23 mouse cellular contexts compared by ENCODE assay signal in genomic region chr17:62675811-62676255, GRCm38 (mm10).
DNase-seq lines count a peak whose midpoint lies in the region; ATAC-seq and TF ChIP-seq lines count a peak whose summit lies in the region.
"Had no signal": no experiment of that assay in that cellular context is flagged by ENCODE, and none has a peak within 500 bp of the region (broad histone marks: within the 10 kb centered on the region; RNA-seq: fewer than 3 reads in every experiment).

No protein-coding gene starts in this region.

- H3K9ac ChIP-seq in midbrain, embryonic 11.5 days (ENCODE audit: low read length), result no peak overlapping the region
- no peak overlapping the region for H3K9ac ChIP-seq in midbrain, embryonic 15.5 days
- H3K9ac ChIP-seq in liver, postnatal 0 days (replicated peaks), result no peak overlapping the region
- H3K9ac ChIP-seq: embryonic facial prominence, embryonic 13.5 days; heart, embryonic 13.5 days; hindbrain, embryonic 14.5 days; intestine, embryonic 15.5 days; liver, embryonic 14.5 days; neural tube, embryonic 12.5 days had no signal

- WGBS in midbrain, embryonic 11.5 days, result 34% methylated on average over 5 of the region's 5 CpGs
- 39% methylated on average over 5 of the region's 5 CpGs for WGBS in midbrain, embryonic 15.5 days
- WGBS in liver, postnatal 0 days (ENCODE audit: insufficient replicate concordance), result 61% methylated on average over 5 of the region's 5 CpGs

- TF ChIP-seq EP300 in liver, postnatal 0 days (IDR thresholded peaks at IDR 0.05; ENCODE audit: low read depth), result no peak

- H3K4me2 ChIP-seq in midbrain, embryonic 11.5 days, result no peak overlapping the region
- no peak overlapping the region for H3K4me2 ChIP-seq in midbrain, embryonic 15.5 days
- no peak overlapping the region for H3K4me2 ChIP-seq in liver, postnatal 0 days (ENCODE audit: low read depth, low read length)
- H3K4me2 ChIP-seq: embryonic facial prominence, embryonic 13.5 days; heart, embryonic 13.5 days; hindbrain, embryonic 14.5 days; intestine, embryonic 15.5 days; neural tube, embryonic 12.5 days had no signal

- in situ Hi-C loops in Patski (cut with MboI; ENCODE audit: low pct_unique_long_range_greater_than_20kb), result no loop called here

- TF ChIP-seq POLR2A in embryonic fibroblast, embryonic 13.5 days (IDR thresholded peaks at IDR 0.05; ENCODE audit: low read depth, low read length), result no peak

- H3K27ac ChIP-seq in midbrain, embryonic 11.5 days (ENCODE audit: low read depth, low read length), result no peak overlapping the region
- no peak overlapping the region for H3K27ac ChIP-seq in midbrain, embryonic 15.5 days
- H3K27ac ChIP-seq in embryonic fibroblast, embryonic 13.5 days (ENCODE audit: insufficient read depth, low read length), result peak overlapping the region; percentile 73
- no peak overlapping the region for H3K27ac ChIP-seq in liver, postnatal 0 days (ENCODE audit: low read depth)
- H3K27ac ChIP-seq: embryonic facial prominence, embryonic 13.5 days; gastrocnemius, adult 2 months; hindbrain, embryonic 14.5 days; intestine, embryonic 15.5 days; liver, embryonic 14.5 days; neural tube, embryonic 12.5 days; stomach, postnatal 0 days had no signal

- TF ChIP-seq CTCF in Patski (IDR thresholded peaks at IDR 0.05), result no peak
- TF ChIP-seq CTCF in embryonic fibroblast, embryonic 13.5 days (IDR thresholded peaks at IDR 0.05; ENCODE audit: borderline replicate concordance, insufficient read depth, low read length), result no peak
- TF ChIP-seq CTCF in liver, postnatal 0 days (IDR thresholded peaks at IDR 0.05; ENCODE audit: low read depth), result no peak

- no peak overlapping the region for H3K4me3 ChIP-seq in midbrain, embryonic 11.5 days (ENCODE audit: low read depth, low read length)
- H3K4me3 ChIP-seq in midbrain, embryonic 15.5 days, result no peak overlapping the region
- no peak overlapping the region for H3K4me3 ChIP-seq in embryonic fibroblast, embryonic 13.5 days (ENCODE audit: insufficient read depth, low read length)
- H3K4me3 ChIP-seq in liver, postnatal 0 days (ENCODE audit: low read depth, low read length), result no peak overlapping the region
- H3K4me3 ChIP-seq: embryonic facial prominence, embryonic 13.5 days; gastrocnemius, adult 2 months; heart, embryonic 13.5 days; intestine, embryonic 15.5 days; neural tube, embryonic 12.5 days had no signal

- H3K9me3 ChIP-seq in midbrain, embryonic 11.5 days (ENCODE audit: control insufficient read depth, low read length), result no peaks in the 10 kb centered on the region
- no peaks in the 10 kb centered on the region for H3K9me3 ChIP-seq in midbrain, embryonic 15.5 days
- no peaks in the 10 kb centered on the region for H3K9me3 ChIP-seq in liver, postnatal 0 days (ENCODE audit: low read length)
- H3K9me3 ChIP-seq: embryonic facial prominence, embryonic 13.5 days; heart, embryonic 13.5 days; intestine, embryonic 15.5 days; neural tube, embryonic 12.5 days had no signal

- no peaks in the 10 kb centered on the region for H3K36me3 ChIP-seq in midbrain, embryonic 11.5 days (ENCODE audit: control insufficient read depth, insufficient read depth, low read length)
- H3K36me3 ChIP-seq in midbrain, embryonic 15.5 days (replicated peaks), result no peaks in the 10 kb centered on the region
- no peaks in the 10 kb centered on the region for H3K36me3 ChIP-seq in liver, postnatal 0 days (replicated peaks; ENCODE audit: insufficient read depth, low read length)
- H3K36me3 ChIP-seq: embryonic facial prominence, embryonic 13.5 days; G1E; heart, embryonic 13.5 days; intestine, embryonic 15.5 days; neural tube, embryonic 12.5 days had no signal

- POLR2A ChIA-PET in Patski (lab: Charles Lee), result no interaction called here

- H3K4me1 ChIP-seq in midbrain, embryonic 11.5 days (ENCODE audit: control insufficient read depth, insufficient read depth, low read length), result peaks cover 15% of the 10 kb centered on the region
- H3K4me1 ChIP-seq in midbrain, embryonic 15.5 days, result peaks cover 11% of the 10 kb centered on the region
- H3K4me1 ChIP-seq in embryonic fibroblast, embryonic 13.5 days (ENCODE audit: control insufficient read depth, insufficient read depth, low read length), result peaks cover 13% of the 10 kb centered on the region
- H3K4me1 ChIP-seq in liver, postnatal 0 days (ENCODE audit: insufficient read depth), result no peaks in the 10 kb centered on the region
- H3K4me1 ChIP-seq: neural tube, embryonic 12.5 days had no signal

- CTCF ChIA-PET in Patski (lab: Charles Lee), result interaction anchor here (1.1 to 2.6 kb wide), 3 partner anchors 11 to 20 kb away, joined by 3 to 12 read pairs (median 6); no protein-coding TSS in a partner anchor

- ATAC-seq in midbrain, embryonic 11.5 days (ENCODE audit: low FRiP score), result no peak
- ATAC-seq in midbrain, embryonic 15.5 days (replicated peaks), result no peak
- peak; percentile 81 for ATAC-seq in Patski
- ATAC-seq in liver, postnatal 0 days, result no peak
- ATAC-seq: forebrain, embryonic 16.5 days; intestine, embryonic 15.5 days; lung, postnatal 0 days had no signal

- no peaks in the 10 kb centered on the region for H3K27me3 ChIP-seq in midbrain, embryonic 11.5 days (ENCODE audit: control insufficient read depth, insufficient read depth, low read length)
- no peaks in the 10 kb centered on the region for H3K27me3 ChIP-seq in midbrain, embryonic 15.5 days (replicated peaks)
- H3K27me3 ChIP-seq in Patski, result no peaks in the 10 kb centered on the region
- H3K27me3 ChIP-seq in liver, postnatal 0 days (ENCODE audit: insufficient read depth, low read length), result no peaks in the 10 kb centered on the region
- H3K27me3 ChIP-seq: embryonic facial prominence, embryonic 13.5 days; heart, embryonic 13.5 days; intestine, embryonic 15.5 days; neural tube, embryonic 12.5 days had no signal

- DNase-seq in midbrain, embryonic 11.5 days (ENCODE audit: low spot score, missing footprints), result peak; percentile 86
- DNase-seq in Patski (ENCODE audit: low read depth, low spot score), result no peak
- DNase-seq in liver, postnatal 0 days, result no peak
- DNase-seq in left cerebral cortex, adult 18-20 months (ENCODE audit: low spot score in 2 of 2), result no peak
- DNase-seq in T-cell, adult 2 months (ENCODE audit: low spot score), result no peak
- DNase-seq: adrenal gland, adult 8-10 months; cerebellum, adult 11 months; cerebellum, postnatal 10 days; gastrocnemius, adult 2 months; heart, postnatal 36 days; right cerebral cortex, adult 18-20 months had no signal
